Mouse (Mus musculus): ENCODE measurements around the gene Nlrc4. TPM values are rescaled to one million over a fixed set of nuclear protein-coding genes. Genes with fewer than 3 reads are reported as not detected.

Gene Nlrc4
- polyA plus RNA-seq, 1 experiment from 2014 or later: 0.33 TPM

GRCm38 (mm10) chr17:74456825-74457224, 2.1 kb downstream of the Nlrc4 start:
- Histone ChIP-seq H3K4me1 (replicated peaks; ENCODE audit: insufficient read depth, low read length) (no peaks in the 10 kb centered on the region), H3K36me3 (ENCODE audit: insufficient read depth, low read length) (no peaks in the 10 kb centered on the region), H3K4me3 (replicated peaks; ENCODE audit: low read depth, low read length) (no peak overlapping the region), H3K9me3 (replicated peaks; ENCODE audit: low read length) (no peaks in the 10 kb centered on the region), H3K9ac (ENCODE audit: low read depth, low read length) (no peak overlapping the region), H3K27me3 (ENCODE audit: insufficient read depth, low read length) (no peaks in the 10 kb centered on the region), H3K27ac (no peak overlapping the region), H3K4me2 (ENCODE audit: low read length) (no peak overlapping the region)
- no peak for DNase-seq (ENCODE audit: low spot score)
- no peak for TF ChIP-seq CTCF (IDR thresholded peaks at IDR 0.05; ENCODE audit: low read depth)
- ATAC-seq (replicated peaks; ENCODE audit: low FRiP score, low read depth): no peak
- WGBS: 92% methylated on average over 5 of the region's 5 CpGs

- Histone ChIP-seq H3K27ac (no peak overlapping the region), H3K36me3 (ENCODE audit: insufficient read depth, low read length) (no peaks in the 10 kb centered on the region), H3K4me3 (replicated peaks; ENCODE audit: low read depth, low read length) (no peak overlapping the region), H3K4me1 (replicated peaks; ENCODE audit: insufficient read depth, low read length) (no peaks in the 10 kb centered on the region), H3K27me3 (ENCODE audit: insufficient read depth, low read length) (no peaks in the 10 kb centered on the region), H3K4me2 (ENCODE audit: low read length) (no peak overlapping the region), H3K9ac (ENCODE audit: low read depth, low read length) (no peak overlapping the region), H3K9me3 (replicated peaks; ENCODE audit: low read length) (no peaks in the 10 kb centered on the region)
- ATAC-seq (replicated peaks; ENCODE audit: low FRiP score, low read depth) (no peak), DNase-seq (ENCODE audit: low spot score) (no peak)
- WGBS: 76% methylated on average over 4 of the region's 4 CpGs
- TF ChIP-seq CTCF (IDR thresholded peaks at IDR 0.05; ENCODE audit: low read depth): no peak
Observed at GRCm38 (mm10) chr17:74455426-74455825, 3.5 kb downstream of the Nlrc4 start.

GRCm38 (mm10) chr17:74454660-74455059, 4.3 kb downstream of the Nlrc4 start:
- H3K9me3 ChIP-seq (replicated peaks; ENCODE audit: low read length): no peaks in the 10 kb centered on the region
- TF ChIP-seq CTCF (IDR thresholded peaks at IDR 0.05; ENCODE audit: low read depth): no peak
- no peaks in the 10 kb centered on the region for H3K36me3 ChIP-seq (ENCODE audit: insufficient read depth, low read length)
- WGBS: 92% methylated on average over 1 of the region's 1 CpGs
- ATAC-seq (replicated peaks; ENCODE audit: low FRiP score, low read depth): no peak
- H3K9ac ChIP-seq (ENCODE audit: low read depth, low read length): no peak overlapping the region
- no peak overlapping the region for H3K4me2 ChIP-seq (ENCODE audit: low read length)
- no peaks in the 10 kb centered on the region for H3K27me3 ChIP-seq (ENCODE audit: insufficient read depth, low read length)
- no peak overlapping the region for H3K4me3 ChIP-seq (replicated peaks; ENCODE audit: low read depth, low read length)
- no peak for DNase-seq (ENCODE audit: low spot score)
- H3K4me1 ChIP-seq (replicated peaks; ENCODE audit: insufficient read depth, low read length): no peaks in the 10 kb centered on the region
- no peak overlapping the region for H3K27ac ChIP-seq

- Histone ChIP-seq H3K36me3 (ENCODE audit: insufficient read depth, low read length) (no peaks in the 10 kb centered on the region), H3K9ac (ENCODE audit: low read depth, low read length) (no peak overlapping the region), H3K9me3 (replicated peaks; ENCODE audit: low read length) (no peaks in the 10 kb centered on the region), H3K4me3 (replicated peaks; ENCODE audit: low read depth, low read length) (no peak overlapping the region), H3K27ac (no peak overlapping the region), H3K4me1 (replicated peaks; ENCODE audit: insufficient read depth, low read length) (no peaks in the 10 kb centered on the region), H3K4me2 (ENCODE audit: low read length) (no peak overlapping the region), H3K27me3 (ENCODE audit: insufficient read depth, low read length) (no peaks in the 10 kb centered on the region)
- no peak for TF ChIP-seq CTCF (IDR thresholded peaks at IDR 0.05; ENCODE audit: low read depth)
- no peak for ATAC-seq (replicated peaks; ENCODE audit: low FRiP score, low read depth)
- WGBS: 68% methylated on average over 3 of the region's 3 CpGs
- DNase-seq (ENCODE audit: low spot score): no peak
Observed at GRCm38 (mm10) chr17:74453928-74454327, 5.0 kb downstream of the Nlrc4 start.

- ATAC-seq (replicated peaks; ENCODE audit: low FRiP score, low read depth): no peak
- Histone ChIP-seq H3K9ac (ENCODE audit: low read depth, low read length) (no peak overlapping the region), H3K4me3 (replicated peaks; ENCODE audit: low read depth, low read length) (no peak overlapping the region), H3K27ac (no peak overlapping the region), H3K9me3 (replicated peaks; ENCODE audit: low read length) (no peaks in the 10 kb centered on the region), H3K27me3 (ENCODE audit: insufficient read depth, low read length) (no peaks in the 10 kb centered on the region), H3K4me2 (ENCODE audit: low read length) (no peak overlapping the region), H3K4me1 (replicated peaks; ENCODE audit: insufficient read depth, low read length) (no peaks in the 10 kb centered on the region), H3K36me3 (ENCODE audit: insufficient read depth, low read length) (no peaks in the 10 kb centered on the region)
- no peak for TF ChIP-seq CTCF (IDR thresholded peaks at IDR 0.05; ENCODE audit: low read depth)
- DNase-seq (ENCODE audit: low spot score): no peak
- WGBS: 86% methylated on average over 10 of the region's 10 CpGs
Observed at GRCm38 (mm10) chr17:74449776-74450175, 9.2 kb downstream of the Nlrc4 start.

GRCm38 (mm10) chr17:74440486-74440885, 18.5 kb downstream of the Nlrc4 start:
- TF ChIP-seq CTCF (IDR thresholded peaks at IDR 0.05; ENCODE audit: low read depth): no peak
- no peak overlapping the region for H3K9ac ChIP-seq (ENCODE audit: low read depth, low read length)
- WGBS: 47% methylated on average over 5 of the region's 5 CpGs
- no peaks in the 10 kb centered on the region for H3K9me3 ChIP-seq (replicated peaks; ENCODE audit: low read length)
- H3K36me3 ChIP-seq (ENCODE audit: insufficient read depth, low read length): no peaks in the 10 kb centered on the region
- H3K27me3 ChIP-seq (ENCODE audit: insufficient read depth, low read length): no peaks in the 10 kb centered on the region
- no peak overlapping the region for H3K4me3 ChIP-seq (replicated peaks; ENCODE audit: low read depth, low read length)
- H3K4me1 ChIP-seq (replicated peaks; ENCODE audit: insufficient read depth, low read length): no peaks in the 10 kb centered on the region
- no peak overlapping the region for H3K4me2 ChIP-seq (ENCODE audit: low read length)
- no peak overlapping the region for H3K27ac ChIP-seq
- ATAC-seq (replicated peaks; ENCODE audit: low FRiP score, low read depth): no peak
- no peak for DNase-seq (ENCODE audit: low spot score)

- WGBS: 68% methylated on average over 9 of the region's 9 CpGs
- Histone ChIP-seq H3K9ac (ENCODE audit: low read depth, low read length) (no peak overlapping the region), H3K4me2 (ENCODE audit: low read length) (no peak overlapping the region), H3K4me3 (replicated peaks; ENCODE audit: low read depth, low read length) (no peak overlapping the region), H3K27me3 (ENCODE audit: insufficient read depth, low read length) (no peaks in the 10 kb centered on the region), H3K27ac (no peak overlapping the region), H3K36me3 (ENCODE audit: insufficient read depth, low read length) (no peaks in the 10 kb centered on the region), H3K4me1 (replicated peaks; ENCODE audit: insufficient read depth, low read length) (no peaks in the 10 kb centered on the region), H3K9me3 (replicated peaks; ENCODE audit: low read length) (no peaks in the 10 kb centered on the region)
- ATAC-seq (replicated peaks; ENCODE audit: low FRiP score, low read depth) (no peak), DNase-seq (ENCODE audit: low spot score) (no peak)
- no peak for TF ChIP-seq CTCF (IDR thresholded peaks at IDR 0.05; ENCODE audit: low read depth)
Observed at GRCm38 (mm10) chr17:74437762-74438161, 21.2 kb downstream of the Nlrc4 start.
